Mouse (Mus musculus) large intestine, adult 2 months (tissue): ENCODE measurements around the gene Ralgds. TPM values are rescaled to one million over a fixed set of nuclear protein-coding genes. Genes with fewer than 3 reads are reported as not detected.
"Not testable (repeated sequence)": the region's sequence is repeated elsewhere in the genome, so short reads cannot be mapped to it uniquely, and the experiment has no call there.

Experiments
- DNase-seq: peaks from one replicate; pipeline ENCODE4 v3.0.0-alpha.2; 2012; ENCODE audit warnings: low read depth, low spot score
- WGBS: fragments of 180-500 bp; shearing (Covaris S2); methylation state at CpG from one replicate; pipeline ENCODE4 v1.1.7; 2018; 5-methylcytosine and 5-hydroxymethylcytosine counted together
- polyA plus RNA-seq: library from polyadenylated mRNA; depleted of rRNA; stranded (reverse); fragments of >200 nt; gene quantifications from 2 replicates; pipeline ENCODE4 v1.2.3, GENCODE M21; 2012

Gene Ralgds
- polyA plus RNA-seq, 1 experiment, result 60.9 TPM

DNA sequence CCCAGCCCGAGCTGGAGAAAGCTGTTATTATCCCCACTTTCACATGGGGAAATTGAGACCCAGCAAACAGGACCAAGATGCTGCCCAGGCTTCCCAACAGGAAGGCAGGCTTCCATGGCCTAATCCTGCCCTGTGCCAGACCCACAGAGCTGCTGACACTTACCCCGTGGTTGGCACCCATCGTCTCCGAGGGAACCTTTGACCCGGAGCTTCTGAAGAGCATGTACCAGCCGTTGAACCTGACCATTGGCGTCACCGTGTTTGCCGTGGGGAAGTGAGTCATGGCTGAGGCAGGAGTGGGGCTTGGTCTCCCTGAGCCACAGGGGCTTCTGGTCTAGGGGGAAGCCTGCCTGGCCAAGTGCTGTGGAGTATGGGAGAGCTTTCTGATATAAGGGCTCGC, 9.9 kb upstream of the Ralgds start:
- DNase-seq, result no peak
- WGBS, result 63% methylated on average over 10 of the region's 10 CpGs

GRCm38 (mm10) chr2:28504676-28505075, 8.2 kb upstream of the Ralgds start:
- WGBS, result 92% methylated on average over 13 of the region's 13 CpGs
- no peak for DNase-seq

GRCm38 (mm10) chr2:28505795-28506194, 7.1 kb upstream of the Ralgds start, which contains the start of gene Gm10134:
Gene Gm10134 (plus strand): TSS chr2:28506095.
- WGBS, result 82% methylated on average over 3 of the region's 3 CpGs
- no peak for DNase-seq

- 58% methylated on average over 6 of the region's 6 CpGs for WGBS
- DNase-seq, result no peak
Measured at GRCm38 (mm10) chr2:28506291-28506690, 6.6 kb upstream of the Ralgds start.

GRCm38 (mm10) chr2:28511600-28511999, 1.3 kb upstream of the Ralgds start:
- 53% methylated on average over 5 of the region's 5 CpGs for WGBS
- not testable (repeated sequence) for DNase-seq

DNA sequence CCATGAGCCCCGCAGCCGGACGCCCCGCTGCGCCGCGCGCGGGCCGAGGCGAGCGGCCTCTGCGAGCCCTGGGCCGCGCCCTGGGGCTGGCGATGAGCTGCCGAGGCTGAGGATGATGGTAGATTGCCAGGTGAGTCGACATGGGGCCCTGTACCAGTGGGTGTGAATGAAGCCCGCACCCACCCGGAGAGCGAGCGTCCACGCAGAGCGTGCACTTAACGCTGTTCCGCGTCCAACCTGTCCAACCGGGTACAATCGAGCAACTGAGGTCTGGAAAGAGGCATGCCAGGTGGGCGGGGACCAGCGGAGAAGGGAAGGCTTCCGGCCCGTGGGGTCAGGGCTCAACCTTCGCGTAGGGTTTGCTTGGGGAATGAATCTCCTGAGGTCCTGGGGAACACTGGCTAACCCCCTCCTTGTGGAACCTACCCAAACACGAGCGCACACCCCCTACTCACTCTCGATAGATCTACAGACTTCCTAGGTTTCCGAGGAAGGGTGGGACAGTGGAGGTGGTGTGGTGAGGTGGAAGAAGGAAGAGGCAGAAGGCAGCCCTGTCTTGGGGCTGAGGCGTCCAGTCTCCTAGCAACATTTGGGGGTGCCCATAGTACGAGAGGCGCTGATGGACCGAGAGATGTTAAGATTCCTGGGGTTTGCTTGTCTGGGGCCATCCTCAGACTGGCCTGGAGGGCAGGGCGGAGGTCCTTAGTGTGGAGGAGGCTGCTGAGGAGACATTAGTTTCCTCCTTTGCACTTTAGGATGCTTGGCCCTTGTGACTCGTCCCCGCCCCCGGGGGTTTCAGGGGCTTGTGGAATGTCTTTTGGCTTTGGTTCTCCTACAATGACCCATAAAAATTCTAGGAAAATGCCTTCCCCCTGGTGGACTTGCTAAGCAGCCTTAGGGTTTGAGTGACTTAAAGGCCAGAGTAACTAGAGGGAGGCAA, 776 bp downstream of the Ralgds start:
- WGBS, result 4% methylated on average over 47 of the region's 47 CpGs
- no peak for DNase-seq

DNA sequence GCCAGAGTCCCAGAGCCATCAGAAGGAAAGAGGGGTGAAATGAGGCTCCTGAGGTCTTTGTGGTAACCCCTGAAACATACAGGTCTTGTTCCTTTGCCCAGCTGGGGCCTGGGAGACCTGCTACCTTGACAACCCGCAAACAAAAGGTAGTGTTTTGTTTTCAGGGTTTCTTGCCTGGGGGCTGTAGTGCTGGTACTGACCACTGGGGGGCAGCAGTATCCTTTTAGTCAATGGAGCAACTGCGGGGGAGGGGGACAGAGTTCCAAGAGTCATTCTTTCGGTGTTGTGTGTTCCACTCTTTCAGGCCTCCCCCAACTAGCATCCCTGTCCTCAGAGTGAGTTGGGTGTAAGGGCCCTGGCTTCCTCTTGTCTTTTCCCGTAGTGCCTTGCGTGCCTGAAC, 1.6 kb downstream of the Ralgds start:
- no peak for DNase-seq
- WGBS, result 9% methylated on average over 5 of the region's 5 CpGs

- DNase-seq, result peak; percentile 97
- WGBS, result 13% methylated on average over 5 of the region's 5 CpGs
Measured at GRCm38 (mm10) chr2:28517206-28517909, 4.4 kb downstream of the Ralgds start.

- no peak for DNase-seq
- WGBS, result 60% methylated on average over 2 of the region's 2 CpGs
Measured at GRCm38 (mm10) chr2:28518231-28518630, 5.3 kb downstream of the Ralgds start.

- 77% methylated on average over 5 of the region's 5 CpGs for WGBS
Measured at GRCm38 (mm10) chr2:28520581-28520980, 7.7 kb downstream of the Ralgds start.

DNA sequence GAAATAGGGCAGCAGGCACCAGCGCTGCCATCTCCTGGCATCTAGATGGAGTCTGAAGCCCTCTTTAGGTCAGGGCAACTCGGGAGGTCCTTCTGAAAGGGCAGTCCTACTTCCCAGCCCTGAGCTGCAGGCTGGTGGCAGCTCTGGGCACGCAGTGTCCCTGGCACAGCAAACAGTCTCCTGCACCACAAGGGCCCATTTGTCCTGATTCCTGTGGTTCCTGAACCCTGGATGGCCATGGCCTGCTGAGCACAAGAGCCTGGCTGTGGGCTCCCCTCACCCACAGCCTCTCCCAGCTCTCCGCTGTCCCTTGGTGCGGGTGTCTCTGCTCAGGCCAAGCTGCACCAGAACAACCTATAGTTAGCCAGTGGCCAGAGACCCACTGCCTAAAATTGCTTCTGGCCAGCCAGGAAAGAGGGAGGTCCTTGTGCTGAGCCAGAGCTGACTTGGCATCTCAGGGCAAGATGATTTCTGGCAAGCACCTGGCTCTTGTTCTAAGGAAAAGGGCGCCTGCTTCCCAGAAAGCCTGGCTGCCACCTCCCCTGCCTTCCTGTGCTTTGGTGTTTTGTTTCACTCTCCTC, 8.7 kb downstream of the Ralgds start:
- no peak for DNase-seq
- 65% methylated on average over 6 of the region's 6 CpGs for WGBS

More at GRCm38 (mm10) chr2:28520581-28520980, 7.7 kb downstream of the Ralgds start:
- DNase-seq, result no peak

DNA sequence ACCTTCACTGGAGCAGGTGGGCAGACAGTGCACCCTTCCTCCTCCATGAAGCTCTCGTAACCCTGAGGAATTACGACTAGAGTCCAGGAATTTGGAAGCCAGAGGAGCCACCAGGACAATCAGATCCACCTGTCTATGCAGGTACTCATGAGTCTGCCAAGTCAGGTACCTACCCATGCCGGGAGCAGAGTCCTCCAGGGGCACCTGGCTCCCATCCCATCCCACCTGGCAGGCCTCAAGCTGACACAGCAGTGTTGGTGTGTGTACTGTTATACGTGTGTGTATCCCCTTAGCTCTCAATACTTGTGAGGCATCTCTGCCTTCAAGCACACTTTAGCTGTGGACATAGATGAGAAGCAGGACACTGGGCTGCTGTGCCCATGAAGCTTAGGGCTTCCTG, 9.2 kb downstream of the Ralgds start:
- no peak for DNase-seq
- WGBS, result 32% methylated on average over 4 of the region's 4 CpGs

GRCm38 (mm10) chr2:28523643-28524117, 10.8 kb downstream of the Ralgds start:
- 9% methylated on average over 5 of the region's 5 CpGs for WGBS
- DNase-seq, result peak; percentile 92

- DNase-seq, result no peak
- 74% methylated on average over 10 of the region's 10 CpGs for WGBS
Measured at GRCm38 (mm10) chr2:28524406-28524805, 11.5 kb downstream of the Ralgds start.

GRCm38 (mm10) chr2:28525219-28525942, 12.5 kb downstream of the Ralgds start:
- DNase-seq, result peak; percentile 89
- WGBS, result 5% methylated on average over 11 of the region's 11 CpGs

- 8% methylated on average over 12 of the region's 12 CpGs for WGBS
- DNase-seq, result no peak
Measured at GRCm38 (mm10) chr2:28525943-28526876, 13.3 kb downstream of the Ralgds start.

DNA sequence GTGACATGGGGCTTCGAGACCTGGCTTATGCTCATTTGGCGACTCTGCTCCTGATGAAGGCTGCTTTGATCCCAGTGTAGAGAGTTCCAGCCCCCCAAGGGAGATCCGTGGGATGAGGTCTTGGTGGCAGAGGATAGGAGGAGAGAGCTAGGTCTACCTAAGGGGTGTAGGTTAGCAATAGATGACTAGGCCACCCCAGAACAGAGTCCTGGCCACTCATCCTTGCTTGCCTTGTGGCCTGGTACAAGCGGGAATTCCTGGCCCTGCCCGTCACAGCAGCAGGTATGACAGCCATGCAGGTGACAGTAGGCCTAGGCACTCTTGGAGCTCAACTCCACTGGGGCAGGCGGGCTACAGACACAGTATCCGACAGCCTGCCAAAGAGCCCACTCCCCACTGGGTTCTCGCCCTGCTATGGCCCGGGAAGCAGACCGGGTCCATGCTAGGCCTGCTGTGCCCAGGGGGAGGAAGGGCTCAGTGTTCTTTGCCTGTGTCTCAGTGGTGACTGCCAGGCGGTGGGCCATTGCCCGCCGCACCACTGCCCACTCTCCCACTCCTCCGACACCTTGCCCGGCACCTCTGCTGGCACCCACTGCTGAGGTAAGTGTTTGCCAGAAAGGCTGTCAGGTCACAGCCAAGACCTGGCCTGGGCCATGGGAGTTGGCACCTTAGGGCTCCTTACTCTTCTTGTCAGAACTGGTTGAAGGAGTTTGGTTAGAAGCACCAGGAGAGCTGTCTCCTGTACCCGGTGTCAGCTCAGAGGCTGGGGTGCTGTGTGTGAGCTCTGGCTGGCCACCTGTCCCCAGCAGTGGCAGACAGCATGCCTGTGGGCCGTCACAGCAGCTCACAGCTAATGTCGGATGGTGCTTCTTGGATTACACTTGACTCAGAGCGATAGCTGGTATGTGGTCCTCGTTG, 14.8 kb downstream of the Ralgds start:
- WGBS, result 92% methylated on average over 20 of the region's 20 CpGs
- no peak for DNase-seq

- WGBS, result 91% methylated on average over 7 of the region's 7 CpGs
- DNase-seq, result no peak
Measured at GRCm38 (mm10) chr2:28528354-28528730, 15.4 kb downstream of the Ralgds start.
